Mouse (Mus musculus) heart, adult 9 months (tissue): ENCODE results near the gene Ntan1.
"Not testable (repeated sequence)": the region's sequence is repeated elsewhere in the genome, so short reads cannot be mapped to it uniquely, and the experiment has no call there.

ENCODE experiments used
- DNase-seq, 2 experiments: peaks; one replicate each; pipeline ENCODE4 v3.0.0; 2022; ENCODE audit warnings: low spot score in 2 of 2

Gene Ntan1

DNA sequence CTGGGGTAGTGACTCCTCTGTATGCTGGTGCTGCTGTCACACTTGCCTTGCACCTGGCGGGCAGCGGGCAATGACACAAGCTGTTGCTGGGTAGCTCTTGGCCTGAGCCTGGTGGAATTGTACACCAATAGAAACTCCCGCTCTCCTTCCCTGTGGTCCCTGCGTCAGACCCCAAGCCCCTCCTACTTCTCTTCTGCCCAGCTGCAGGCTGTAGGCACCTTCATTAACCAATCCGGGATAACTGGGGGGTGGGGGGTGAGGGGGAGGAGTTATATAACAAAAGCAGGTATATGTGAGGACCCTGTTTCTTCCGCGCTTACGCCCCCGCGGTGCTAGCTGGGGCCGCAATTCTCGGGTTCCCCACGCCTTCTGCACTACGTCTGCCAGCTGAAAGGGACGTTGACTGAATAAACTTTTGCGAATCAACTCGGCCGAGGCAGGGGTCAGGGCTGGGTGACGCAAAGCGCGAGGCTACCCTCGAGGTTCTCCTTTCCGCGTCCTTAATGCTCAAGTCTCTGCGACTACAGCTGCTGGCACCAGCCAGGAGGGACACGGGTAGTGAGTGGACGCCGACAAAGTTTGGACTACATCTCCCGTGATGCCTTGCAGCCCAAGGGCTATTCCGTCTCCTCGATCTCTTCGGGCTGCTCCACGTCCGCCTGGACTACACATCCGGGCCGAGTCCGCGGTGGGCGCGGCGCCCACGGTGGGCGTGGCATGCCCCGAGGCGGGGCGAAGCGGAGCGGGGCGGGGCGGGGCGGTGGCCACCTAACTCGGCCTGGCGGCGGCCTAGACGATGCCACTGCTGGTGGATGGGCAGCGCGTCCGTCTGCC is at the start of gene Ntan1:
Gene Ntan1 (plus strand): TSS at position 286 of the 834 bp plus-strand sequence.
- peak; percentile 96 for DNase-seq

DNA sequence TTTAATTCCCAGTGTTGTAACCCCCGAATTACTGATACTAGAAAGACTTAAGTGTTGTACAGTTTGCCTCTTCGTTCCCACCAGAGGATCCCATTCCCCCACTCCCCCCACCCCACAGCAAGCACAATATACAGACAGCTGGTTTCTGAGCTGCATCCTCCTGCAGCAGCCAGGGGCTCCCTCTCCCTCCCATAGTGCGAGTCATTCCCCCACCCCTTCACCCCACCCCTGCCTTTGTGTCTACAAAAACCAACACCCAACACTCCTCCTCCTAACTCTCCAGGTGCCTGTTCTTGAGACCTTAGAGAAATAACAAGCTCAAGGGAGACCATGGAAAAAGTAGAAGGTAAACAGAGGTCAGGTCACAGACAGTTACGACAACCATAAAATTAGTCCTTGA is 47.0 kb upstream of the Ntan1 start:
- not testable (repeated sequence) for DNase-seq

- DNase-seq: not testable (repeated sequence)
These were observed 46.6 kb upstream of the Ntan1 start for GRCm38 (mm10) chr16:13772051-13772450.

- not testable (repeated sequence) for DNase-seq
These were observed 44.6 kb upstream of the Ntan1 start for GRCm38 (mm10) chr16:13774011-13774410.

GRCm38 (mm10) chr16:13774651-13775050 is 44.0 kb upstream of the Ntan1 start:
- not testable (repeated sequence) for DNase-seq

DNA sequence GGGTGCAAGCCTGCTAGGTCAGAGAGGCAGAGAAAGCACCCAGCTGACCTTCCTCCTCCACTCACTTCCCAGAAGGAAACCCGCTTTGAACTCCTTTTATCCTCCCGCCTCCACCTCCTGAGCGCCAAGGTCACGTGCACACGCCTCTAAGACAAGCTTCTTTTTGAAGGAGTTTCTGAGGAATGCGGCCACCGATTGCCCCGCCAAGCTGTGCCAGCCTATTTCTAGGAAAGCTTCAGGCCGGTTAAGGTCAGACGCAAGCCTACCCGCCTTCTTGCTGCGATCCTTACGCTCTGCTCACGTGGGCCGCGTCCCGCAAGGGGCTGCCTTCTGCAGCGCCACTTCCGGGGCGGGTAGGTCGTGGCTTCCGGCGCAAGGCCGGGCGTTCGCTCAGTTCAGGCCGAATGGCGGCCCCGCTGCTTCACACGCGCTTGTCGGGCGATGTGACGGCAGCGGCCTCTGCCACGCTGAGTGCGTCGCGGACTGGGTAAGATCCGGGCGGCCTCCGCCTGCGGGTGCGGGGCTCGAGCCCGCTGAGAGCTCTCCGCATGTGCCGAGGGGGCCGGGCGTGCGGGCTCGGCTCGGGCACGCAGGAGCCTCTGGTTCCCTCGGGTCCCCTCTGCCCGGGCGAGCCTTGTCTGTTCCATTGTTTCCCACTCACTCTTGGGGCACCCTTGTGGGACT is 38.1 kb upstream of the Ntan1 start, which contains the start of gene Rrn3:
Gene Rrn3 (plus strand): TSS at position 356 of the 684 bp plus-strand sequence.
- peak; percentile 90 to 92 for DNase-seq

DNA sequence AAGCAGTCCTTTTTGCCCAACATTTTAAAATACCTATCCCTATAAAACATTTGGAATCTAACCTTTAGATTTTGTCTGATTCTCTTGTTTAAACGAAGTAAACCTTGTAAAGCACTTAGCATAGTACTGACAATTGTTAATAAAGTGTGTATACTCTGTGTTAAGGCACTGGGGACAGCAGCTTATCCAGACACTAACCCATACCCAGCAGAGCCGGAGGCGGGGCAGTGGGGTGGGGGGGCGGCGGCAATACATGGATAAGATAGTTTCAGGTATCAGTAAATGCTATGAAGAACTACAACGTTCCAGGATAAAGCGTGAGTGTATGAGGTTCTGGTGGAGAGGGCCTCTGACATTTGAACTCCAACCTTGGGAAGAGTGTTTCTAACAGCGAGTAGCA is 37.4 kb upstream of the Ntan1 start:
- no peak for DNase-seq

DNA sequence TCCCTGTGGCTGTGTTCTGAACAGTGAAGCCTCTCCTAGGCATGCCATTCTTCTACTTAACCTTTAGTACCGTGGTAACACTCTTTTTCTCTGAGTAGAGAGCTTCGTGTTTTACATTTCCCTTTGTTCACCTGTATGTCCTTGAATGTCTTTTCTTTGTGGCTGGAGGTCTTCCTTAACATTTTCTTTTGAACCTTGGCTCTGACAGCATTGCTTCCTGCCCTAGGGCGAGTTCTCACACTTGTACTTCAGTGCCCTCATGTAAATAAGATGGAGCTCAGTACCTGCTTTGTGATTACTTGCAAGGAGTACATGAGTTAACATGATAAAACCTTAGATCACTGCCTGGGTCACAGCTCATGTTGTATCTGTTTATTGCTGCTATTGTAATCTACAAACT is 32.7 kb upstream of the Ntan1 start:
- no peak for DNase-seq

GRCm38 (mm10) chr16:13793441-13793840 is 25.2 kb upstream of the Ntan1 start:
- not testable (repeated sequence) for DNase-seq

DNA sequence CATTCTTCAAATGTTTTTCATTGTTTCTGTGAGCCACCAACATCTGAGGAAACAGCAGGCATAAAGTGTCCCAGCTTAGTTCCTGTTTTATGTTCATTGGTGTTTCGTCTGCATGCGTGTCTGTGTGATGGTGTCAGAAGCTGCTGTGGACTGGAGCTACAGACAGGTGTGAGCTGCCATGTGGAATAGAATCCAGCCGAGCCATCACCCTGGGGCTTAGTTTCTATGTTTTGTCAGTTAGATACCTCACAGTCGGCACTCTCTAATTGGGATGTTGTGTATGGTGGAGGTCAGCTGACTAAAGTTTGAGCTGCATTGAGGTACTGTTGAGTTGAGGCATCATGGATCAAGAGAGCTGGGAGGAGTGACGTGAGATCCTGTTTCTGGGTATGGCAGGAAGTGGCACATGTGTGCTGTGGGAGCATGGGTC is 21.9 kb upstream of the Ntan1 start:
- no peak for DNase-seq

DNA sequence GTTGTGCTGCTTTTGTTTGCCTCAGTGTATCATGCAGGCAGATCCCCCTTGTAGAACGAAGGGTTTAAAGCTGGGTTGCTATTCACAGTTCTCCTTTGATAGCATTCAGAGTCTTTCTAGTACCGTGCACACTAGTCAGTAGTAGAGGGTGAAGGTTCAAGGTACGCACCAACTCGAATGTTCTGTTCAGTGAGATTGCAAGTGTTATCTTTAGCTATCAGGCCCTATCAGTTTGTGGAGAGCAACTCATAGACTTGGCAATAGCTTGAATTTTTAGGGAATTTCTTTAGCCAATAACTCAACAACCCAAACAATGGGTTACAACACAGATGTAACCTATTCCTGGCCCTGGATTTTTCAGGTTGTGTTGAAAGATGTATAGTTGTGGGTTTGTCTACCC is 17.4 kb upstream of the Ntan1 start:
- no peak for DNase-seq

DNA sequence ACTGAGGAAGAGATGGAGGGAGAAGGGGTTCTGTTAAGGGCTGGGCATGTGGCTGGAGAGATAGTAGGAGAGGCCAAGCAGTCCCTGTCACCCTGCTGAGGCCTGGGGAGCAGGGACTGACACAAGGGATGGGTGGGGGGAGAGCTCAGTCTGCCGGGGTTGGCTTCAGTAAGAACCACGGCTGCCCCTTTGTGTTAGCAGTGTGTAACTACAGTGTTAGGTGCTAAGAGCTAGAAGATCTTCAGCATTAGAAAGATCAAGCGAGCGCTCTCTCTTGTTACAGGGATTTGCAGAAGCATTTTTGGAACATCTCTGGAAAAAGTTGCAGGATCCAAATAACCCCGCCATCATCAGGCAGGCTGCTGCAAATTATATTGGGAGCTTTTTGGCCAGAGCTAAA is 14.0 kb upstream of the Ntan1 start:
- DNase-seq: no peak

- DNase-seq: no peak
These were observed 11.0 kb upstream of the Ntan1 start for GRCm38 (mm10) chr16:13807616-13808015.

- no peak for DNase-seq
These were observed 10.2 kb upstream of the Ntan1 start for GRCm38 (mm10) chr16:13808410-13808809.

GRCm38 (mm10) chr16:13812152-13812551 is 6.5 kb upstream of the Ntan1 start:
- DNase-seq: no peak

DNA sequence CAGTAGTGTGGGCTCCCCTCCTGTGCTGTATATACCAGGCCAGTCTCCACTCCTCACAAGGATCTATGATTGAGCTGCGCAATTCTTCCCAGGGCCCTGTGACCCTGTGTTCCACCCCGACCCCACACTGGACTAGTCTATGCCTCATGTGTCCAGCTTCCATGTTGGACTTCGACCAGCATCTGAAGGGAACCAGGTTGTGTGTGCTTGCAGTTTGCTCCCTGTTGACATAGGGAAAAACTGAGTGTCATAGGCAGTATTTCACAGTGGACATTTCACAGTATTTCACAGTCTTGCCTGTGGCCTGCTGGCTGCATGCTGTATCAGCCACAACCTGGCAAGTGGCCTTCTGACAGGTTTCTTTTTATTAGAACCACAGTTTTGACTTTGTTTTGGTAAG is 5.4 kb upstream of the Ntan1 start:
- no peak for DNase-seq

DNA sequence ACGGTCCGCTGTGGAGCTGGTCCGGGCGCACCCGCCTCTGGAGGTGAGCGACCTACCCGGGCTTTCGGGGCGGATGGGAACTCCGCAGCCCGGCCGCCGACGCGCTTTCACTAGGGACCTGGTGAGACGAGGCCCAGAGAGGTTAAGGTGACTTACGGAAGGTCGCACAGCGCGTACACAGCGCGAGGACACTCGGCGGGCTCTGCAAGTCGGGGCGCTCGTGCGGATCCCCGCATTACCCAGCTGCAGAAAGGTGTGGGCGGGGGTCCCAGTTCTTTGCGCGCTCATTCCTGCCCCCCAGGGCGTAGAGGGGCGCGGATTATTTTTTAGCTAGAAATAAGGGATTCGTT is 724 bp downstream of the Ntan1 start:
- DNase-seq: no peak

- peak; percentile 9 to 12 for DNase-seq
These were observed 1.3 kb downstream of the Ntan1 start for GRCm38 (mm10) chr16:13819806-13820500.

- DNase-seq: no peak
These were observed 2.1 kb downstream of the Ntan1 start for GRCm38 (mm10) chr16:13820771-13821170.

DNA sequence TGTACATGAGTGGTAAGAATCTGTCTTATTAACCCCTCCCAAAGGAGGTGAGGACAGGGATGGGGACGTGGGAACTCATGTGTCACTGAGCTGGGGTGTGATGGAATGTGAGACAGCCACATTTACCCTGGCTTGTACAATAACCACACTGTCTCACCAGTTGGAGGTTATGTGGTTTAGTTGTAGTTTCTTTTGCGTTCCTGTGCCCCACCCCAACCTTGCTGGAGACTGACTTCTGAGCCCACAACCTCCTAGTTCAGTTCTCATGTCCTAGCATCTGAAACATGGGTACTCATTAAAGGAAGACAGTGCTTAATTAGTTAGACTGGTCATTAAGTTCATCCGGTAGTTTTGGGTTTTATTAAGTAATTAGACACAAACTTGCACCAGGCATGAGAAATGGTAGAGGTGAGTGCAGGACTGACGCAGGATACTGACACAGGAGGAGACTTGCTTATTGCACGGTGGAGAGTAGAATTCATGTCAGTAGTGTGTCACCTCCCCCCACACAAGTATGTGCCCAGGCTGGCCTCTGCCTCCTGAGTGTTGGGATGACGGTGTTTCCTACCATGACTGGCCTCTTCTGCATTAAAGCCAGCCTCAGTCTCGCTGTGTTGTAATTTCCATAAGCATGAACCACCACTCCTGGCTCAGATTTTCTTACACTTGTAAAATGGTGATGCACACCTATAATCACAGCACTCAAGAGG is 7.3 kb downstream of the Ntan1 start:
- DNase-seq: no peak

DNA sequence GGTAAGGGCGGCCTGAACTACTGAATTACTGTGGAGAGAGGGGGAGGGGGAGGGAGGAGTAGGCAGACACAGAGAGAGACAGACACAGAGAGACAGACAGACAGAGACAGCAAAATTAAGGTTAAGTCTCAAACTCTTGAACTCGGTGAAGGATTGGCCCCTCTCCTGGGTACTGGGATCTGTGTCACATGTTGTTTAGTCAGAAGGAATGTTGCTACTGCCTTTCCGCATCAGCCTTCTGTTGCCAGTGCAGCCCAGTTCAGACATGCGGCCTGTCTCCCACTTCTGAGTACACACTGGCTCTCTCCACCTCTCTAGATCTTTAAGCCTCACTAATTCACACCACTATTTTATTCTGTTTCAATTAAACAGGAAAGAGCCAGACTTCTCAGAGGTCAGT is 7.9 kb downstream of the Ntan1 start:
- DNase-seq: no peak

DNA sequence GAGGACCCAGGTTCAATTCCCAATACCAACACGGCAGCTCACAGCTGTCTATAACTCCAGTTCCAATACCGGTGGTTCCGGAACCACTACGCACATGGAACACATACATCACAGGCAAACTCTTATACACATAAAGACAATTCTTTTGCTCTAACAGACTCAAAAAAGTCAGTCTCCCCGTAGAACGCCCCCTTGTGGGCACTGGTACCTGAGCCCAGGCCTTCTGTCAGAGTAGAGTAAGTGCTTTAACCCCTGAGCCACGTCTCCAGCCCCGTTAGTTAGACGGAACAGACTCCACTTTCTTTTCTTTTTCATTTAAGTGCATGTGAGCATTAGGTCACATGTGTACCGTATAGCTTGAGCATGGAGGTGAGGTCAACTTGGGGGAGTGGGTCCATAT is 11.8 kb downstream of the Ntan1 start:
- no peak for DNase-seq
